Mouse (Mus musculus) ES-E14 (cell line): ENCODE measurements at regions not wholly inside any gene's neighbourhood (a gene's known extent, or its start where the extent isn't known, plus 50 kb on each side); places are given as distances from the start of the nearest gene placed in this dataset.

ENCODE experiments used
- DNase-seq: peaks from one replicate; pipeline ENCODE4 v3.0.0-alpha.2; 2013; ENCODE audit warnings: low read depth, low spot score
- H3K27ac ChIP-seq: 2 replicates; pipeline ENCODE4 v1.5.1; 2012; ENCODE audit warnings: low read depth, mild to moderate bottlenecking, low read length, moderate library complexity, mixed read lengths; ENCODE audit not compliant: poor library complexity, insufficient read depth, severe bottlenecking
- H3K36me3 ChIP-seq: 2 replicates; pipeline ENCODE4 v1.6.1; 2012; ENCODE audit warnings: mild to moderate bottlenecking, low read length, moderate library complexity, mixed read lengths; ENCODE audit not compliant: control insufficient read depth, poor library complexity, insufficient read depth, severe bottlenecking
- H3K4me1 ChIP-seq, 2 experiments: fragments of 150-350 bp in 1 of 2; sonication (generic) in 1 of 2; 2 replicates each; pipeline ENCODE4 v1.6.1; 2012; ENCODE audit warnings: low read length in 2 of 2, mild to moderate bottlenecking in 1 of 2, mixed read lengths in 1 of 2; ENCODE audit not compliant: control insufficient read depth in 2 of 2, insufficient read depth in 2 of 2, poor library complexity in 1 of 2
- H3K4me3 ChIP-seq, 2 experiments: fragments of 150-350 bp in 1 of 2; sonication (generic) in 1 of 2; 2 replicates each; pipeline ENCODE4 v1.5.1; 2012; ENCODE audit warnings: low read length in 2 of 2, low read depth in 1 of 2, mild to moderate bottlenecking in 1 of 2, mixed read lengths in 1 of 2; ENCODE audit not compliant: insufficient read depth in 1 of 2, poor library complexity in 1 of 2, severe bottlenecking in 1 of 2
- H3K9ac ChIP-seq: 2 replicates; pipeline ENCODE4 v1.6.1; 2012; ENCODE audit warnings: low read depth, mild to moderate bottlenecking, low read length, mixed read lengths; ENCODE audit not compliant: poor library complexity, insufficient read depth, severe bottlenecking
- H3K9me3 ChIP-seq: fragments of 150-350 bp; sonication (generic); 2 replicates; pipeline ENCODE4 v1.6.1; 2012; ENCODE audit warnings: low read depth, mild to moderate bottlenecking, low read length; ENCODE audit not compliant: control insufficient read depth, insufficient read depth
- CHD2 ChIP-seq: IDR thresholded peaks from 2 replicates; pipeline ENCODE4 v1.6.1; 2014; ENCODE audit warnings: mild to moderate bottlenecking, low read depth, low read length, inconsistent platforms
- HCFC1 ChIP-seq: IDR thresholded peaks from 2 replicates; pipeline ENCODE4 v1.6.1; 2012; ENCODE audit warnings: low read length, inconsistent platforms, borderline replicate concordance; ENCODE audit not compliant: insufficient read depth
- MAFK ChIP-seq: IDR thresholded peaks from 2 replicates; pipeline ENCODE4 v1.6.1; 2014; ENCODE audit warnings: mild to moderate bottlenecking, low read depth, low read length, inconsistent platforms; ENCODE audit not compliant: insufficient read depth
- ZC3H11A ChIP-seq: IDR thresholded peaks from 2 replicates; pipeline ENCODE4 v1.6.1; 2012; ENCODE audit warnings: low read depth, mild to moderate bottlenecking, inconsistent platforms, low read length, borderline replicate concordance
- ZNF384 ChIP-seq: IDR thresholded peaks from 2 replicates; pipeline ENCODE4 v1.6.1; 2012; ENCODE audit warnings: low read depth, low read length, inconsistent platforms
- in situ Hi-C, 2 experiments: fragments of 600-800 bp; cut with MboI; formaldehyde crosslinking; loops; one replicate each; pipeline ENCODE4 v1.15.1; 2025; ENCODE audit warnings: low sequenced_read_pairs in 2 of 2, inconsistent platforms in 1 of 2; ENCODE audit not compliant: unreplicated experiment in 2 of 2

DNA sequence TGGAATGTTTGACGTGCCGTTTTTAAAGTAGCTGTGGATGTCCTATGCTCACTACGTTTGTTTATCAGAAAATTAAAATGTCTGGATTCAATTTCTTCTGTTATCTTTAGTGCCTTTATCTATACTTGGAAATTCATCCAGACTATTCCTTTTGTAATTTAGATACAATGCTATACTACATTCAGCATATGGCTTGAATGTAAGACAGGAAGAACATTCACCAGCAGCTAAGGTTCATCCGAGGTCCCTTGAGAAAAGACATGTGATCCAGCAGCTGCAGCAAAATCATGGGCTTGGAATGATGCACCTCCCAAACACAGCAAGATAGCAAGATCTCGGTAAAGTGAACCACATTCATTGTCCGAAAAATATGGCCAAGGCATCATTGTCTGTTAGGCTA lies 113.3 kb downstream of the Postn start:
- Histone ChIP-seq H3K4me3 (no peak overlapping the region), H3K4me1 (no peaks in the 10 kb centered on the region), H3K27ac (no peak overlapping the region), H3K9me3 (no peaks in the 10 kb centered on the region), H3K9ac (no peak overlapping the region), H3K36me3 (no peaks in the 10 kb centered on the region)
- in situ Hi-C loops, result no loop called here
- no peak for DNase-seq
- no peak for TF ChIP-seq ZC3H11A
- no peak for TF ChIP-seq HCFC1
- TF ChIP-seq CHD2, result no peak
- no peak for TF ChIP-seq MAFK
- no peak for TF ChIP-seq ZNF384

DNA sequence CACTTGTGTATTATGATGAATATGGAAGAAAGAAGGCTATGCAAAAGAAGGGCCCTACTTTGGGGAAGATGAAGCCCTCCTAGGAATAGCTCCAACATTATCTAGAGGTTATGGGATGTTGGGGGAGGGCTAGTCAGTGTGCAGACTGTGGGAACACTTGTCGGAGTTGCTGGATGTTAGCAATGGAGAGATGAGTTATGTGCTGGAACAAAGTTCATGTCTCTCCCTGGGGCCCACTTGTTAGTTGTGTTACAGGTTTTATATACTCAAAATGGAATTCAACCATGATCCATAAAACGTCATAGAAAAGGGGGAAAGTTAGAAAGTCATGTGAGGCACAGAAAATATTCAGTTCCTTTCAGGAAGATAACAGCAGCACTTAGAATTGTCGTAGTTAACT lies 115.0 kb downstream of the Postn start:
- TF ChIP-seq ZNF384 (no peak), ZC3H11A (no peak), MAFK (no peak), HCFC1 (no peak), CHD2 (no peak)
- no peak for DNase-seq
- no peak overlapping the region for H3K9ac ChIP-seq
- no peak overlapping the region for H3K4me3 ChIP-seq
- H3K4me1 ChIP-seq, result no peaks in the 10 kb centered on the region
- no peaks in the 10 kb centered on the region for H3K36me3 ChIP-seq
- H3K9me3 ChIP-seq, result no peaks in the 10 kb centered on the region
- in situ Hi-C loops, result no loop called here
- H3K27ac ChIP-seq, result no peak overlapping the region

DNA sequence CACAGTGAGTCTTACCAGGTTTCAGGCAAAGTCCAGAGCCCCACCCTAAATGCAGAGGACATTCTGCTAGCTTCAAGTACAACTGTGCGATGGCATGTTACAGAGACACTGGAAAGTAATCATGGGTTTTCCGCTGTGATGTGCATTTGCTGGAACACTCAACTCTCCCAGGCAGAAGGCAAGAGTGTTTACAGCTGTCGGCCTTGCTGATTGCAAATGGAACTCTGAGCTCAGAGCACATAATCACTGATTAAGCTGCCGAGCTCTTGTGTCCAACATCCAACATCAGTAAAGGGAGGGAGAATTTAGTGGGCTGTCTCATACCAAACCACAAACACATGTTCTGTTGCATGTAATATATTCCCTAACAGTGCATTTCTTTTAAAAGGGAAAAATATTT lies 117.1 kb downstream of the Postn start:
- Histone ChIP-seq H3K9me3 (no peaks in the 10 kb centered on the region), H3K27ac (no peak overlapping the region), H3K9ac (no peak overlapping the region), H3K4me3 (no peak overlapping the region), H3K4me1 (no peaks in the 10 kb centered on the region), H3K36me3 (no peaks in the 10 kb centered on the region)
- DNase-seq, result no peak
- TF ChIP-seq CHD2 (no peak), MAFK (no peak), ZC3H11A (no peak), HCFC1 (no peak), ZNF384 (no peak)
- in situ Hi-C loops, result no loop called here

DNA sequence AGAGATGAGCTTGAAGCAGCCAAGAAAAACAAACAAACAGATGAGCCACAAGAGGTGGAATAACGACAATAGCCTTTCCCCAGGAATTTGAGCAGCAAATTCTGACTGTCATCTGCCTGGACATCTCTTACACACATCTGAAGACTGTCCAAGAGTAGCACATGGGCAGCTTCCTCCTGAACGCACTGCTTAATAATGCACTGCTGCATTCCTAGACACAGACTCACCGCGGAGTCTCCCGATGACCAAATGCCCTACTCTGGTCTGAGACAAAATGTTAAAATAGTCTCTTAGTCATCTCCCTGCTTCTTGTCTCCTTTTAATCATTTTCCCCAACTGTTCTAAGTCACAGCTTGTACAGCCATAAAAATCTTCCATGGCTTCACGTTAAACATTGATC lies 119.3 kb downstream of the Postn start:
- in situ Hi-C loops, result no loop called here
- H3K27ac ChIP-seq, result no peak overlapping the region

DNA sequence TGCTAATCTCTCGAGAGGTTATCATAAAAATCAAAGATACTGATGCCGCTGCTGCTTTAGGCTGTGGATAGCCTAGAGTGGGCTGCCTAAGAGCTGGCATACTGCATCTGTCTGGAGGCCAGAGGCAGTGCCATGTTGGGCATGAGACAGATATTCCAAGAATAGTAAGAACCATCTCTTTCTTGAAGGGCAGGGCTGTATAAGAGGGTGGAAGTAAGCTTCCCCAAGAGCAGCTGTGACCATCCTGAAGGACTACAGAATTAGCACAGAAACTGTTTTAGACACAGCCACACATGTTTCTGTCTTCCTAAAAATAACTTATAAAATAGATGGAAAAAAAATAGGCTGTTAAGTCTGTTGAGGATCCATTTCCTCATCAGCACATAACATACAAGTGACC lies 126.4 kb downstream of the Postn start:
- Histone ChIP-seq H3K4me1 (no peaks in the 10 kb centered on the region), H3K9ac (no peak overlapping the region), H3K4me3 (no peak overlapping the region), H3K36me3 (no peaks in the 10 kb centered on the region), H3K9me3 (no peaks in the 10 kb centered on the region), H3K27ac (no peak overlapping the region)
- DNase-seq, result no peak
- in situ Hi-C loops, result no loop called here
- TF ChIP-seq ZC3H11A (no peak), HCFC1 (no peak), ZNF384 (no peak), CHD2 (no peak), MAFK (no peak)

More for the DNA sequence above, 119.3 kb downstream of the Postn start:
- DNase-seq, result no peak
- no peaks in the 10 kb centered on the region for H3K4me1 ChIP-seq
- no peak overlapping the region for H3K9ac ChIP-seq
- no peak overlapping the region for H3K4me3 ChIP-seq
- TF ChIP-seq CHD2 (no peak), HCFC1 (no peak), MAFK (no peak), ZC3H11A (no peak), ZNF384 (no peak)
- no peaks in the 10 kb centered on the region for H3K36me3 ChIP-seq
- no peaks in the 10 kb centered on the region for H3K9me3 ChIP-seq
